Mouse (Mus musculus) E14TG2a.4 (cell line): ENCODE data around the gene Tiam1.

Source experiments
- CTCF ChIP-seq: conservative IDR thresholded peaks from 2 replicates; pipeline ENCODE4 v1.5.1; 2014; ENCODE audit warnings: low read length
- NANOG ChIP-seq: IDR thresholded peaks from 2 replicates; pipeline ENCODE4 v1.6.1; 2014; ENCODE audit warnings: borderline replicate concordance, low read length, mixed read lengths
- POU5F1 ChIP-seq: IDR thresholded peaks from 2 replicates; pipeline ENCODE4 v1.6.1; 2014; ENCODE audit warnings: low read length, borderline replicate concordance

DNA sequence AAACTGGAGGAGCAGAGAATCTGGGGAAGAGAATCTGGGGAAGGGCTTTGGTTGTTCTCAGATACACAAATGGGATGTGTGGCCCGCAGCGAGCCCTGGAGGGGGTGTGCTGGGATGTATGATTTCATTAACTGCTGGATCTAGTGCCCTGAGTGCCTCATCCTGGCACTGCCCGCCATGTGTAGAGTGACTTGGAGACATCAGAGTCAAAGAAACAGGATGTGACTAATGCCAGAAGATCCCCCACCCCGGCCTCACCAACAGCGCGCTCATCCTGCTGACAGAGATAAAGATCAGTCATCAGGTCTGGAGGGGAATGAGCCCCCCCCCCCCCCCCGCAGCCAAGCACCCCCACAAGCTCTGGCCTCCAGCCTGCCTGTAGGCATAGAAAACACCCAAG, 308.0 kb downstream of the Tiam1 start:
- TF ChIP-seq CTCF (no peak), NANOG (no peak), POU5F1 (no peak)
